Mouse (Mus musculus): ENCODE data around the gene Gm28047.
A peak's percentile ranks its signal among the peaks of the same experiment; 100 is the strongest.

Gene Gm28047

DNA sequence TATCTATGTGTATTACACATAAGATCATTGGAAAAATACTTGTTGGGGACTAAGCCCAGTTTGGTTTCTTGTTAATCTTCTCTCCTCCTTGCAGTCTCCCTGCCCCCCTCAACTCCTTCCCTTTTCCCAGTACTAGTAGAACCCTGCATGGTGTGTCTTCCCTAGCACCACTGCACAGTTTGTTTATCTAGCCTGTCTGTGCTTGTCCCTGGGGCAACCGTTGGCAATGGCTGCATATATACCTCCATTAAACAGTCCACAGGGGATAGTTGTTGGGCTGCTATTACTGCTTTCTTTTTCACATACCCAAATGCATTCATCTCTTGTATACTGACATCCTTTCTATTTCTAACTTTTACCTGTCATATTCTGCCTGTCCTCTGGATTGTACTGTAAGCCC lies 137.2 kb downstream of the Gm28047 start:
- peak; percentile 55 for DNase-seq

- DNase-seq = peak; percentile 88
Observed at GRCm38 (mm10) chr15:102485853-102486252, 139.0 kb downstream of the Gm28047 start.

DNA sequence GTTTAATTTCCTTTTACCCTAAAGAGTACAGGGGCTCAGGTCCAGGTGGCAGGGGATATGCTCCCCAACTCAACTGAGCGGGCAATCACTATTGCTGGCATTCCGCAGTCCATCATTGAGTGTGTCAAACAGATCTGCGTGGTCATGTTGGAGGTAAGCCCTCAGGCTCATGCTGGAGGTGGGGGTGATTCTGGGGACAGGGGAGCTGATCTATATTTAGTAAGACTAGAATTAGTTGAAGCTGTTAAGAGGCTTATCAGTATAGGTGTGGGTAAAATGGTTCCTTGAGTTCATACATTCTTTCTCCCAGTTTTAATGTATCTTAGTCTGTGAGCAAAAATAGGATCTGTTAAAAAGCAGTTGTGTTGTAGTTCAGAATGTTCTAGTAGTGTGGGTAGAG lies 141.7 kb downstream of the Gm28047 start:
- peak; percentile 87 for DNase-seq

- DNase-seq = peak; percentile 41
Observed at GRCm38 (mm10) chr15:102474520-102474919, 150.3 kb downstream of the Gm28047 start.
